Mouse (Mus musculus): ENCODE measurements at regions not wholly inside any gene's neighbourhood (a gene's known extent, or its start where the extent isn't known, plus 50 kb on each side); places are given as distances from the start of the nearest gene placed in this dataset.

- no peak for TF ChIP-seq CTCF (IDR thresholded peaks at IDR 0.05)
- TF ChIP-seq EP300 (IDR thresholded peaks at IDR 0.05), result no peak
These were observed 75.4 kb upstream of the Klf12 start for GRCm38 (mm10) chr14:100359881-100360280.

Measured in lung, postnatal 0 days (tissue).